Mouse (Mus musculus) midbrain, embryonic 16.5 days (tissue): ENCODE measurements around the gene Esrrg. TPM values are rescaled to one million over a fixed set of nuclear protein-coding genes. Genes with fewer than 3 reads are reported as not detected.
A peak's percentile ranks its signal among the peaks of the same experiment; 100 is the strongest.

Experiments
- ATAC-seq: fragments of 200-750 bp; cut with Nextera tagmentation; 2 replicates; pipeline ENCODE4 v1.8.0; 2017; ENCODE audit warnings: moderate TSS enrichment
- H3K27ac ChIP-seq: fragments of 300-500 bp; sonication (generic); 2 replicates; pipeline ENCODE4 v1.5.1; 2014; ENCODE audit warnings: mild to moderate bottlenecking, low read length, mixed read lengths
- H3K27me3 ChIP-seq: fragments of 300-500 bp; sonication (generic); 2 replicates; pipeline ENCODE4 v1.6.1; 2014; ENCODE audit warnings: low read depth, low read length, mixed read lengths; ENCODE audit not compliant: control insufficient read depth, insufficient read depth
- H3K36me3 ChIP-seq: fragments of 300-500 bp; sonication (generic); 2 replicates; pipeline ENCODE4 v1.6.1; 2014; ENCODE audit warnings: mild to moderate bottlenecking, low read length, moderate library complexity, mixed read lengths; ENCODE audit not compliant: control insufficient read depth, insufficient read depth
- H3K4me1 ChIP-seq: fragments of 300-500 bp; sonication (generic); 2 replicates; pipeline ENCODE4 v1.6.1; 2014; ENCODE audit warnings: mild to moderate bottlenecking, low read length, mixed read lengths; ENCODE audit not compliant: control insufficient read depth, insufficient read depth
- H3K4me2 ChIP-seq: fragments of 300-500 bp; sonication (generic); 2 replicates; pipeline ENCODE4 v1.6.1; 2014; ENCODE audit warnings: mild to moderate bottlenecking, low read length, mixed read lengths
- H3K4me3 ChIP-seq: fragments of 300-500 bp; sonication (generic); 2 replicates; pipeline ENCODE4 v1.5.1; 2014; ENCODE audit warnings: low read depth, mild to moderate bottlenecking, low read length, moderate library complexity, mixed read lengths
- H3K9ac ChIP-seq: fragments of 300-500 bp; sonication (generic); 2 replicates; pipeline ENCODE4 v1.6.1; 2014; ENCODE audit warnings: low read depth, low read length, mixed read lengths
- H3K9me3 ChIP-seq: fragments of 300-500 bp; sonication (generic); replicated peaks from 2 replicates; pipeline ENCODE4 v1.6.1; 2014; ENCODE audit warnings: mild to moderate bottlenecking, low read length, mixed read lengths; ENCODE audit not compliant: control insufficient read depth, poor library complexity, severe bottlenecking
- WGBS: fragments of 180-500 bp; shearing (Covaris S2); extraction: QIAGEN DNeasy Blood & Tissue Kit; methylation state at CpG from one replicate; pipeline ENCODE4 v1.1.7; 2014; 5-methylcytosine and 5-hydroxymethylcytosine counted together
- polyA plus RNA-seq: library from polyadenylated mRNA; unstranded; fragments of >200 nt; fragmentation: Nextera tagmentation; extraction: Ambion mirVana; gene quantifications from 2 replicates; pipeline ENCODE4 v1.2.1, GENCODE M21; 2015

The Esrrg gene
- polyA plus RNA-seq, 1 experiment from 2014 or later: 24.9 TPM

- Histone ChIP-seq H3K4me1 (no peaks in the 10 kb centered on the region), H3K4me2 (no peak overlapping the region), H3K27me3 (no peaks in the 10 kb centered on the region), H3K4me3 (no peak overlapping the region), H3K9me3 (no peaks in the 10 kb centered on the region), H3K9ac (no peak overlapping the region), H3K36me3 (no peaks in the 10 kb centered on the region), H3K27ac (no peak overlapping the region)
- no peak for ATAC-seq
- WGBS: 66% methylated on average over 4 of the region's 4 CpGs
Measured at GRCm38 (mm10) chr1:188014411-188014810, 405.8 kb downstream of the Esrrg start.

- H3K27ac ChIP-seq: no peak overlapping the region
- H3K27me3 ChIP-seq: no peaks in the 10 kb centered on the region
- H3K4me3 ChIP-seq: no peak overlapping the region
- ATAC-seq: no peak
- no peak overlapping the region for H3K9ac ChIP-seq
- 53% methylated on average over 14 of the region's 14 CpGs for WGBS
- no peaks in the 10 kb centered on the region for H3K36me3 ChIP-seq
- no peaks in the 10 kb centered on the region for H3K4me1 ChIP-seq
- no peaks in the 10 kb centered on the region for H3K9me3 ChIP-seq
- H3K4me2 ChIP-seq: no peak overlapping the region
Measured at GRCm38 (mm10) chr1:188017956-188018862, 409.6 kb downstream of the Esrrg start.

DNA sequence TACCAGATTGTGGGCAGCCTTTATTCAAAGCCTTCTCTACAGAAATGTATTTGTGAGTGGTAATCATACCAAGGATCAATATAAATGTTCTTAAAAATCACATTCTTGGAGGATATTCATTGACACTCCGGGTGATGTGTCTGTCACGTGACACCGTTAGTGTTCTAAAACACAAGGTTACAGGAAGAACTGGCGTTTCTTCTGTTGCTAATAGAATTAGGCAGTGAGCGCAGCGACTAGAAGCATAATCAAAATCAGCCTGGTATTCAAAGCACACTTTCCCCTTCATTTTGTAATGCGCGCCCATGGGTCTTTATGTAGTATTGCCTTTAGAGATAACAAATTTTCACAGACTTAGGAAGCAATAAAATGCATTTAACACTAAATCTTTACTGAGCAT is 420.6 kb downstream of the Esrrg start:
- WGBS: 34% methylated on average over 8 of the region's 8 CpGs
- Histone ChIP-seq H3K9ac (no peak overlapping the region), H3K9me3 (no peaks in the 10 kb centered on the region), H3K4me1 (peaks cover 8% of the 10 kb centered on the region; the same call in 1 of the 2 replicates), H3K4me2 (no peak overlapping the region), H3K4me3 (no peak overlapping the region), H3K27me3 (no peaks in the 10 kb centered on the region), H3K36me3 (no peaks in the 10 kb centered on the region), H3K27ac (no peak overlapping the region)
- ATAC-seq: no peak

DNA sequence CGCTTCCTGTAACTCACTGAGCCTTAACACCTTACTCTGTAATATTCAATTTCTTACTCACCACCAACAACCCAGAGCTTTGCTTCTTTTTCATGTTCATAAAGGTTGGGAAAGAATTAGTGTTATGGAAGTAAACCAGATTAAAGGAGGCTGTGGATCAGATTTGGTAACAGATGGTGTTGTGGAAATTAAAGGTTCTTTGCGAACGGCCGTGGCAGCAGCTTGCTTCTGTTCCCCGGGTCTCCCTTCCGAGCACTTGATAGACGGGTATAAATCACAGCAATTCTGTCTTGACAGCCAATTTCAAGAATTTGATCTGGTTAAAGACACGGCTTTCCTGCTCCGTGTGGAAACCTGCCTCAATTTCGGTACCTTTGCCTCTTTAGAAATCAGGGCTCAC is 421.5 kb downstream of the Esrrg start:
- H3K27me3 ChIP-seq: no peaks in the 10 kb centered on the region
- no peak overlapping the region for H3K4me3 ChIP-seq
- peaks cover 8% of the 10 kb centered on the region; the same call in 1 of the 2 replicates for H3K4me1 ChIP-seq
- H3K9ac ChIP-seq: no peak overlapping the region
- WGBS: 28% methylated on average over 10 of the region's 10 CpGs
- H3K36me3 ChIP-seq: no peaks in the 10 kb centered on the region
- H3K9me3 ChIP-seq: no peaks in the 10 kb centered on the region
- ATAC-seq: no peak
- H3K27ac ChIP-seq: no peak overlapping the region
- H3K4me2 ChIP-seq: 0 out of 2 replicates have a peak overlapping the region, but pooled peaks have one; percentile 6

DNA sequence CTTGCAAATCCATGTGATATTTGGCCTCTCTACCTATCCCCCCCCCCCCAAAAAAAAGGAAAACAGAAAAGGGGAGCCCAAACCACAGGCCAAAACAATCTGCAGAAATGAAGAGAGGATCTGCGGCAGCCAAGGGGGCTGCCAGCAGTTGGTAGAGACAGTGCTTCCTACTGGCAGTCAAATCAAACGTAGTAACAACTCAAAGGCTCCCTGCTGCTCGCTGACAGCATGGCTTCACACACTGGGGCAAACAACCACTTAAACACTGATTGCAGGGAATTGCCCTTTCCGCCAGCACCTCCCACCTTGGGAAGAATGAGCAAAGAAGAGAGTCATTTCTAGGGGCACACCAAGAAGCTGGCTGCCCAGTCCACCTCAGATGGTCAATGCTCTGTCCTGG is 422.7 kb downstream of the Esrrg start:
- no peak for ATAC-seq
- Histone ChIP-seq H3K9ac (no peak overlapping the region), H3K4me2 (no peak overlapping the region), H3K27ac (no peak overlapping the region), H3K27me3 (no peaks in the 10 kb centered on the region), H3K36me3 (no peaks in the 10 kb centered on the region), H3K4me3 (no peak overlapping the region), H3K4me1 (peaks cover 8% of the 10 kb centered on the region; the same call in 1 of the 2 replicates), H3K9me3 (no peaks in the 10 kb centered on the region)
- 30% methylated on average over 4 of the region's 4 CpGs for WGBS

DNA sequence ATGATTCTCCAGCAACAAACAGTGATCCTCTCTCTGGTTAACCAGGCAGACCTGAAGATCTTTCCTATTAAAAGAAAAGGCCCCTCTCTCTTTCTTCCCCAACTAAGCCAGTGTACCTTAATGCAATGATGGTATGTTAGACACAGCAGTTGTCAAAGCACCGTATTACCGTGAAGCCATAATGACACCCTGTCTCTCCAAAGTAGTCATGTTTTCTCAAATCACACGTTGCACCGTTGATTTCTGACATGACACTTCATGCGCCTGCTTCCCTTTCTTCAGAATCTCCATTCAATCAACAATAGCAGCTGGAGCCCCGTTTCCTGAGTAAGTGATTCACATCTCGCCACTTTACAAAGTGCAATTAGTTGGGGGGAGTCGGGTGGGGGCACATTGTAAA is 427.4 kb downstream of the Esrrg start:
- Histone ChIP-seq H3K9ac (no peak overlapping the region), H3K27me3 (no peaks in the 10 kb centered on the region), H3K27ac (no peak overlapping the region), H3K4me3 (no peak overlapping the region), H3K4me2 (no peak overlapping the region), H3K9me3 (no peaks in the 10 kb centered on the region), H3K4me1 (no peaks in the 10 kb centered on the region), H3K36me3 (no peaks in the 10 kb centered on the region)
- no peak for ATAC-seq
- WGBS: 67% methylated on average over 8 of the region's 8 CpGs

DNA sequence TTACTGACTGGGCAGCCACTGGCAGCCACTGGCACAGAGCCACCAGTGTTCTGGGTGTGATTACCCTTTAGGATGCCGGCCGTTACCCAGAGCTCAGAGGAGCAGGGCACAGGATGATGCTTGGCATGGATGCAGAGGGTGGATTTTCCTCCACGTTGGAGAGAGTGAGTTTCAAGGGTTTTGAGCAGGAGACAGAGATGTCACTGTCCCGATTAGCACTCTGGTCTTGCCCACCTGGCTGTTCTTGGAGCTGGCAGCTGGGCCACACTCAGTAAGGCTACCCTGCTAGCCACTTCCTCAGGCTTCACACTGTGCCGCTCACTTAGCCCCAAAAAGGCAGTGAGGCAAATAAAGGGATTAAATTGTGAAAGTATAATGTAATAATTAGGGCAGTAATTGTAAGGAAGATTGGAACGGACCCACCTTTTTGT is 438.1 kb downstream of the Esrrg start:
- ATAC-seq: no peak
- Histone ChIP-seq H3K27ac (no peak overlapping the region), H3K4me1 (no peaks in the 10 kb centered on the region), H3K27me3 (no peaks in the 10 kb centered on the region), H3K4me2 (no peak overlapping the region), H3K4me3 (no peak overlapping the region), H3K36me3 (no peaks in the 10 kb centered on the region), H3K9me3 (no peaks in the 10 kb centered on the region), H3K9ac (no peak overlapping the region)
- 63% methylated on average over 6 of the region's 6 CpGs for WGBS

- H3K27ac ChIP-seq: no peak overlapping the region
- no peaks in the 10 kb centered on the region for H3K9me3 ChIP-seq
- 79% methylated on average over 3 of the region's 3 CpGs for WGBS
- H3K9ac ChIP-seq: no peak overlapping the region
- H3K4me1 ChIP-seq: no peaks in the 10 kb centered on the region
- H3K4me2 ChIP-seq: no peak overlapping the region
- H3K4me3 ChIP-seq: no peak overlapping the region
- no peak for ATAC-seq
- no peaks in the 10 kb centered on the region for H3K36me3 ChIP-seq
- H3K27me3 ChIP-seq: no peaks in the 10 kb centered on the region
Measured at GRCm38 (mm10) chr1:188047148-188047547, 438.6 kb downstream of the Esrrg start.

DNA sequence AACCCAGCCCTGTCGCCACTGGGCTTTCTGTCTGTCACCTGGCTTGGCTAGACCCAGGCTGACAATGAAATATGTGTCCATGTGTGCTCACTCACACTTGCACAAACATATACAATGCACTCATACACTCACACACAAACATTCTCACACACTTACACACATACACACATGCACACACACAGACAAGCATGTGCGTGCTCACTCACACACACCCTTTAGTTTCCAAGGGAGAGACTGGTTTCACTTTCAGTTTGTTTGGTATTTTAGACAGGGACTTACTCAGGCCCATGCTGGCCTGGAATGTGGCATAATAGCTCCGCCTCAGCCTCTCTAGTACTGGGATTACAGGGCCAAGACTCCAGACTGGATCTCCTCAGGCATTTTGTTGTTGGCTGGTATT is 447.3 kb downstream of the Esrrg start:
- no peak overlapping the region for H3K4me2 ChIP-seq
- no peak for ATAC-seq
- H3K4me3 ChIP-seq: no peak overlapping the region
- H3K9me3 ChIP-seq: no peaks in the 10 kb centered on the region
- WGBS: 75% methylated on average over 3 of the region's 3 CpGs
- no peaks in the 10 kb centered on the region for H3K4me1 ChIP-seq
- H3K9ac ChIP-seq: no peak overlapping the region
- H3K27ac ChIP-seq: no peak overlapping the region
- no peaks in the 10 kb centered on the region for H3K27me3 ChIP-seq
- no peaks in the 10 kb centered on the region for H3K36me3 ChIP-seq
